Mouse (Mus musculus) neural tube, embryonic 12.5 days (tissue): ENCODE measurements around the gene Kctd20. TPM values are rescaled to one million over a fixed set of nuclear protein-coding genes. Genes with fewer than 3 reads are reported as not detected.
"Not testable (repeated sequence)": the region's sequence is repeated elsewhere in the genome, so short reads cannot be mapped to it uniquely, and the experiment has no call there.

ENCODE experiments used
- ATAC-seq: fragments of 200-750 bp; cut with Nextera tagmentation; 2 replicates; pipeline ENCODE4 v1.8.0; 2017; ENCODE audit warnings: low read depth, mild to moderate bottlenecking, moderate TSS enrichment, moderate library complexity; ENCODE audit not compliant: low FRiP score
- H3K27ac ChIP-seq: fragments of 300-500 bp; sonication (generic); 2 replicates; pipeline ENCODE4 v1.5.1; 2016
- H3K27me3 ChIP-seq: fragments of 300-500 bp; sonication (generic); replicated peaks from 2 replicates; pipeline ENCODE4 v1.6.1; 2016; ENCODE audit warnings: mild to moderate bottlenecking
- H3K36me3 ChIP-seq: fragments of 300-500 bp; sonication (generic); 2 replicates; pipeline ENCODE4 v1.6.1; 2016; ENCODE audit warnings: mild to moderate bottlenecking
- H3K4me1 ChIP-seq: fragments of 300-500 bp; sonication (generic); 2 replicates; pipeline ENCODE4 v1.6.1; 2016
- H3K4me2 ChIP-seq: fragments of 300-500 bp; sonication (generic); replicated peaks from 2 replicates; pipeline ENCODE4 v1.6.1; 2016; ENCODE audit warnings: mild to moderate bottlenecking
- H3K4me3 ChIP-seq: fragments of 300-500 bp; sonication (generic); 2 replicates; pipeline ENCODE4 v1.5.1; 2016
- H3K9ac ChIP-seq: fragments of 300-500 bp; sonication (generic); 2 replicates; pipeline ENCODE4 v1.6.1; 2016; ENCODE audit warnings: mild to moderate bottlenecking
- H3K9me3 ChIP-seq: fragments of 300-500 bp; sonication (generic); 2 replicates; pipeline ENCODE4 v1.6.1; 2016; ENCODE audit warnings: mild to moderate bottlenecking
- WGBS: fragments of 180-500 bp; shearing (Covaris S2); methylation state at CpG from one replicate; pipeline ENCODE4 v1.1.7; 2016; 5-methylcytosine and 5-hydroxymethylcytosine counted together
- polyA plus RNA-seq: library from polyadenylated mRNA; unstranded; fragments of >200 nt; fragmentation: Nextera tagmentation; extraction: Ambion mirVana; gene quantifications from 2 replicates; pipeline ENCODE4 v1.2.1, GENCODE M21; 2016

Kctd20 gene
- polyA plus RNA-seq, 1 experiment from 2014 or later: 115 TPM

DNA sequence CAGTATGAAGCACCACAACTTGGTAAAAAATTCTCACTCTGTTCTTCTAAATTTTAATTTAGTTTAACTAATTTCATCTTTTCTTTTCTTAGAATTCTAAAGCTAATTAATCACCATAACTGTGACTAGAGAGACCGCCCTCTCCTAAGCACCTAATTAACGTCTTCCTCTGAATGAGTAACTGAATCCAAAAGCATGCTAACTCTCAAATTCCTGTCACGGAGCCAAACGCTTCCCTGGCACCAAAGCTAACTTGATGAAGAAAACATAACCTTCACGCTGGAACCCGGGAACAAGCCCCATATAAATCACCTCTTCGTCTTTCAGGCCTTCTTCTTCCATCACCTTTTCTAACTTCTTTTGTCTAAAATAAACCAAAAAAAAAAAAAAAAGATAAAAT is 40.4 kb downstream of the Kctd20 start:
- H3K27ac ChIP-seq: no peak overlapping the region

GRCm38 (mm10) chr17:28993004-28993403 is 41.3 kb downstream of the Kctd20 start:
- not testable (repeated sequence) for H3K27me3 ChIP-seq, H3K4me3 ChIP-seq, ATAC-seq, H3K27ac ChIP-seq, H3K9me3 ChIP-seq, H3K4me1 ChIP-seq, H3K4me2 ChIP-seq, H3K9ac ChIP-seq
- 100% methylated on average over 1 of the region's 1 CpGs for WGBS
- peaks cover 63% of the 10 kb centered on the region for H3K36me3 ChIP-seq

More for the DNA sequence above, 40.4 kb downstream of the Kctd20 start:
- Histone ChIP-seq H3K9ac (no peak overlapping the region), H3K9me3 (no peaks in the 10 kb centered on the region), H3K4me1 (no peaks in the 10 kb centered on the region), H3K4me3 (no peak overlapping the region), H3K4me2 (no peak overlapping the region), H3K36me3 (peaks cover 65% of the 10 kb centered on the region), H3K27me3 (no peaks in the 10 kb centered on the region)
- 52% methylated on average over 7 of the region's 7 CpGs for WGBS
- ATAC-seq: no peak

GRCm38 (mm10) chr17:28994615-28995014 is 42.9 kb downstream of the Kctd20 start:
- H3K4me2 ChIP-seq: no peak overlapping the region
- no peak for ATAC-seq
- 95% methylated on average over 4 of the region's 4 CpGs for WGBS
- no peaks in the 10 kb centered on the region for H3K9me3 ChIP-seq
- no peaks in the 10 kb centered on the region for H3K4me1 ChIP-seq
- H3K27ac ChIP-seq: no peak overlapping the region
- H3K9ac ChIP-seq: no peak overlapping the region
- no peak overlapping the region for H3K4me3 ChIP-seq
- peaks cover 65% of the 10 kb centered on the region for H3K36me3 ChIP-seq
- no peaks in the 10 kb centered on the region for H3K27me3 ChIP-seq

DNA sequence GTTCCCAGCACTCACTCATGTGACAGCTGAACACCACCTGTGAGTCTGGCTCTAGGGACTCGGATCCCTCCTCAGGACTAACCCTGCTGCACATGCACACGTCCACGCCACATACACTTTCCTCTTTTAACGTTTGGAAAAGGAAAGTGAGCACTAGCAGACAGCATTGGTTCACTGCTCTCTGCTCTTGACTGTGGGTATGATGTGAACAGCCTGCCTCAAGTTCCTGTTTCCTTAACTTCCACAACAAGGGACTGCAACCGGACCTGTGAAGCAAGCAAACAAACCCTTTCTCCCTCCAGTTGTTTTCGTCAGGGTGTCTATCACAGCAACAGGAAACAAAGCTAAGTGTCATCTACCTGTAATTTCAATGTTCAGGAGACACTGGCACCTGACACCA is 48.7 kb downstream of the Kctd20 start:
- Histone ChIP-seq H3K9me3 (no peaks in the 10 kb centered on the region), H3K4me2 (no peak overlapping the region), H3K27me3 (no peaks in the 10 kb centered on the region), H3K9ac (no peak overlapping the region), H3K27ac (no peak overlapping the region), H3K4me1 (peaks cover 5% of the 10 kb centered on the region), H3K4me3 (no peak overlapping the region), H3K36me3 (peaks cover 49% of the 10 kb centered on the region)
- WGBS: 92% methylated on average over 6 of the region's 6 CpGs
- no peak for ATAC-seq

- no peak overlapping the region for H3K9ac ChIP-seq
- H3K9me3 ChIP-seq: no peaks in the 10 kb centered on the region
- 79% methylated on average over 1 of the region's 1 CpGs for WGBS
- no peaks in the 10 kb centered on the region for H3K27me3 ChIP-seq
- no peak overlapping the region for H3K4me2 ChIP-seq
- H3K36me3 ChIP-seq: peaks cover 23% of the 10 kb centered on the region
- H3K4me1 ChIP-seq: peaks cover 17% of the 10 kb centered on the region
- H3K27ac ChIP-seq: no peak overlapping the region
- H3K4me3 ChIP-seq: no peak overlapping the region
- no peak for ATAC-seq
Measured at GRCm38 (mm10) chr17:29003740-29004139, 52.0 kb downstream of the Kctd20 start.

GRCm38 (mm10) chr17:29005002-29005401 is 53.3 kb downstream of the Kctd20 start:
- WGBS: 93% methylated on average over 3 of the region's 3 CpGs
- H3K4me3 ChIP-seq: no peak overlapping the region
- ATAC-seq: no peak

DNA sequence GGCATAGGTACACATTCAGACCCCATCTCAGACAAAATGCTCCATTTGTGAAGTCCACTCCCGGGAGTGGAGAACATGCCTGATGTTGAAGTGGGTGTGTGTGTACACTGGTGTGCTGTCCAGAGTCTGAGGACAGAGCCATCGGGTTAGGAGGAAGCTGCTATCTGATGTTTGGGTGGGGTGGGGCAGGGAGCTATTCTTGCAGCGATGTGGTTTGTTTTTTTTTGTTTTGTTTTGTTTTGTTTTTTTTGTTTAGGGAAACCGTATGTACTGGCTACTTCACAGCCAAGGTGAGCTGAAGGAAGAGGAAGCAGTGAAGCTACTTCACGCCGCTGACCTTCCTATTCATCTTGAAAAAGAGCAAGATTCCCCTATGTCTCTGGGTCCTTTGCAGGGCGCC is 55.1 kb downstream of the Kctd20 start:
- Histone ChIP-seq H3K36me3 (no peaks in the 10 kb centered on the region), H3K4me1 (peaks cover 17% of the 10 kb centered on the region), H3K4me3 (peak overlapping the region; percentile 95), H3K9ac (peak overlapping the region; percentile 97), H3K4me2 (peak overlapping the region; percentile 76), H3K27me3 (no peaks in the 10 kb centered on the region), H3K27ac (no peak overlapping the region), H3K9me3 (no peaks in the 10 kb centered on the region)
- WGBS: 13% methylated on average over 7 of the region's 7 CpGs
- no peak for ATAC-seq

More at GRCm38 (mm10) chr17:29005002-29005401, 53.3 kb downstream of the Kctd20 start:
- no peak overlapping the region for H3K27ac ChIP-seq
- H3K36me3 ChIP-seq: peaks cover 10% of the 10 kb centered on the region
- H3K4me2 ChIP-seq: peak overlapping the region; percentile 76; the same call in 1 of the 2 replicates
- peaks cover 17% of the 10 kb centered on the region for H3K4me1 ChIP-seq
- H3K9me3 ChIP-seq: no peaks in the 10 kb centered on the region
- H3K27me3 ChIP-seq: no peaks in the 10 kb centered on the region
- no peak overlapping the region for H3K9ac ChIP-seq

GRCm38 (mm10) chr17:29007243-29007640 is 55.5 kb downstream of the Kctd20 start:
- Histone ChIP-seq H3K9me3 (no peaks in the 10 kb centered on the region), H3K4me2 (peak overlapping the region; percentile 76), H3K9ac (peak overlapping the region; percentile 97), H3K4me3 (peak overlapping the region; percentile 95), H3K27me3 (no peaks in the 10 kb centered on the region), H3K27ac (peak overlapping the region; percentile 80), H3K36me3 (no peaks in the 10 kb centered on the region), H3K4me1 (peaks cover 17% of the 10 kb centered on the region)
- peak; percentile 61; the same call in 1 of the 2 replicates for ATAC-seq
- under 1% methylated on average over 19 of the region's 19 CpGs for WGBS

GRCm38 (mm10) chr17:29007641-29008325 is 56.0 kb downstream of the Kctd20 start, which contains the start of gene Stk38:
Gene Stk38, minus strand, starts transcription at chr17:29007995.
- WGBS: under 1% methylated on average over 63 of the region's 65 CpGs
- Histone ChIP-seq H3K27ac (peak within 1 kb of the TSS; percentile 80), H3K27me3 (no peaks in the 10 kb centered on the region), H3K4me1 (peaks cover 17% of the 10 kb centered on the region), H3K9ac (peak within 1 kb of the TSS; percentile 97), H3K9me3 (no peaks in the 10 kb centered on the region), H3K36me3 (no peaks in the 10 kb centered on the region), H3K4me3 (peak within 1 kb of the TSS; percentile 95), H3K4me2 (peak within 1 kb of the TSS; percentile 76)
- peak; percentile 92 for ATAC-seq

- WGBS: 17% methylated on average over 8 of the region's 8 CpGs
Measured at GRCm38 (mm10) chr17:29008326-29008650, 56.5 kb downstream of the Kctd20 start.

DNA sequence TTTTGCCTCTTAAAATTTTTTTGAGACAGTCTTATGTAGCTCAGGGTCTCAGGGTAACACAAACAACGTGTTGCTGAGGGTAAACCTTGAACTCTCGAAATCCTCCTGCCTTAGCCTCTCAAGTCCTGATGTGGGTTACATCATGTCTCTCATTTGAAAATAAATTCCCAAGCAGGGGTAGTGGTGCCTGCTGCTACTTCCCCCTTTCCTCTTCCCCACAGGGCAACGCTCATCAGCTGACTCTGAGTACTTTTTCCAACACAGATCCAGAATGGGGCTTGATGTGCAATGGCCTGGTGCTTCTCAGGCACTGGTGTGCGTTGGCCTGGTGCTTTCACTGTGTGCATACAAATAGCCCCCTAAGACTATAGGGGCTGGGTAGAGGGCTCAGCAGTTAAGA is 57.4 kb downstream of the Kctd20 start:
- 90% methylated on average over 4 of the region's 4 CpGs for WGBS
- ATAC-seq: no peak

More at GRCm38 (mm10) chr17:29008326-29008650, 56.5 kb downstream of the Kctd20 start:
- H3K4me2 ChIP-seq: peak overlapping the region; percentile 76
- peak overlapping the region; percentile 97; the same call in 1 of the 2 replicates for H3K9ac ChIP-seq
- no peaks in the 10 kb centered on the region for H3K9me3 ChIP-seq
- peak overlapping the region; percentile 95 for H3K4me3 ChIP-seq
- no peaks in the 10 kb centered on the region for H3K36me3 ChIP-seq
- peaks cover 17% of the 10 kb centered on the region for H3K4me1 ChIP-seq
- H3K27ac ChIP-seq: peak overlapping the region; percentile 80; the same call in 1 of the 2 replicates
- no peak for ATAC-seq
- no peaks in the 10 kb centered on the region for H3K27me3 ChIP-seq

GRCm38 (mm10) chr17:29014235-29014634 is 62.5 kb downstream of the Kctd20 start:
- Histone ChIP-seq H3K36me3 (no peaks in the 10 kb centered on the region), H3K9me3 (no peaks in the 10 kb centered on the region), H3K27me3 (no peaks in the 10 kb centered on the region), H3K27ac (no peak overlapping the region), H3K9ac (no peak overlapping the region), H3K4me1 (no peaks in the 10 kb centered on the region), H3K4me2 (no peak overlapping the region), H3K4me3 (no peak overlapping the region)
- ATAC-seq: no peak

More for the DNA sequence above, 57.4 kb downstream of the Kctd20 start:
- Histone ChIP-seq H3K4me2 (no peak overlapping the region), H3K4me1 (peaks cover 17% of the 10 kb centered on the region), H3K27ac (no peak overlapping the region), H3K36me3 (no peaks in the 10 kb centered on the region), H3K27me3 (no peaks in the 10 kb centered on the region), H3K9ac (no peak overlapping the region), H3K9me3 (no peaks in the 10 kb centered on the region), H3K4me3 (no peak overlapping the region)

GRCm38 (mm10) chr17:29015638-29016037 is 63.9 kb downstream of the Kctd20 start:
- H3K36me3 ChIP-seq: no peaks in the 10 kb centered on the region
- no peak for ATAC-seq
- no peaks in the 10 kb centered on the region for H3K9me3 ChIP-seq
- H3K4me1 ChIP-seq: no peaks in the 10 kb centered on the region
- no peak overlapping the region for H3K4me2 ChIP-seq
- H3K9ac ChIP-seq: no peak overlapping the region
- no peak overlapping the region for H3K4me3 ChIP-seq
- WGBS: 25% methylated on average over 2 of the region's 2 CpGs
- no peak overlapping the region for H3K27ac ChIP-seq
- H3K27me3 ChIP-seq: no peaks in the 10 kb centered on the region
